Mouse (Mus musculus): Measurements from ENCODE around the gene Chrm4. TPM values are rescaled to one million over a fixed set of nuclear protein-coding genes. Genes with fewer than 3 reads are reported as not detected.

The Chrm4 gene
- total RNA-seq, 2 experiments from 2014 or later = 21.5 to 26.1 TPM

DNA sequence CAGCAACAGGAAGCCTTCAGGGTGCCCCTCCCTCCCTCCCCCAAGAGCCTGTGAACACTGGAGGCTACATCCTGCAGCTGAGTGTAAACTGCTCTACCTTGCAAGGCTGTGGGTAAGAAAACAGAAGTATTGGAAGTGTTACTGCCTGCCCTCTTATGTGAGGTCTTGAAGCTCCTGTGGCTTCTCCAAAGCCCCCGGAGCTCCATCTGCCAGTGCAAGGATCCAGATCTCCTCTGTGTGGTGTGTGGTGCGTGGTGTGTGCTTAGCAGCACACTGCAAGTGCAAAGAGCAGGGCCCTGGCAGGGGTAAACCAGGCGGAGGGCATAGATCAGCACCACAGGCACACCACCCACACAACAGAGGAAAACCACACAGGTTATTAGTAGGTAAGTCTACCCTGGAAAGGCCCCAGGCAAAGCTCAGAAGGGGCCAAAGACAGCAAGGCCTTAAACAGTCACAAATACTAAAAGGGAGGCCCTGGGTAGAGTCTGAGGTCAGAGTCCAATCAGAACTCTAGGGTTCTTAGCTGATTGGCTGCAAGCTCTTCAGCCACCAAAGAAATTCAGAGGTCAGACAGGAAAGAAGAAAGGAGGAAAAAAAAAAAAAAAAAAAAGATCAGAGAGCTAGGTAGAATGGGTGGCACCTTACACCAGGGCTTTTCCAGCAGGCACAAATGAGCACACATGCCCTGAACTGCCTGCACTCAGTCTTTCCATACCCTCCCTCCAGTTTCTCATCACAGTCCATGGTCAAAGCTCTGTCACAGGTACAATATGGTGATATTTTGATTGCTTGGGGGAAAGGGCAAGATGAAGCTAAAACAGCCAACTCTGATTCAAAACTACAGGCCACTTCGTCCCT is 35.1 kb downstream of the Chrm4 start:
- no peak for DNase-seq (ENCODE audit: extremely low spot score in 1 of 2, low spot score in 1 of 2)

DNA sequence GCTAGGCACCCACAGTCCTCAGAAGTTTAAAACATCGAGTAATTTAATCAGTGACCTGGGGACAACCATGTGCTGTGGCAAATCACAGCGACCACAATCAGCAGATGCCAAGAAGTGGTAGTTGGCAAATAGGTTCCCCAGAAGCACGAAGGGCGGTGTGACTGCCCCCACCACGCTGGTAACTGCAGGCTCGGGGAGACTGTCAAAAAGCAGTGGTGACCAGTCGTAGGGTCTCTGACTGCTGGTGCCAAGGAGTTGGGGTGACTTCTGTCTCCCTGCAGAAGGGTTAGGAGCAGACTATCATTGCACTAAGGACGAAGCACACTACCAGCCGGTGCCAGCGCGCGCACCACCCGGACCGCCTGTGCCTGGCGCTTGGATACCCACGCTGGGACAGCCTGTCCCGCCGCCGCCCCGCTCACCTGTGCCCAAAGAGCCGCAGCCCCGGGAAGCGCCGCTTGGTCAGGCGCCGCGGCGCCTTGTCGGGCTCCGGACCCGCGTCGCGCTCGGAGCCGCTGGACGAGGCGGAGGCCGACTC is 35.9 kb downstream of the Chrm4 start:
- no peak for DNase-seq (ENCODE audit: extremely low spot score in 1 of 2, low spot score in 1 of 2)

GRCm38 (mm10) chr2:91963443-91963932 is 36.4 kb downstream of the Chrm4 start:
- peak; percentile 94 to 96 for DNase-seq (ENCODE audit: extremely low spot score in 1 of 2, low spot score in 1 of 2)

DNA sequence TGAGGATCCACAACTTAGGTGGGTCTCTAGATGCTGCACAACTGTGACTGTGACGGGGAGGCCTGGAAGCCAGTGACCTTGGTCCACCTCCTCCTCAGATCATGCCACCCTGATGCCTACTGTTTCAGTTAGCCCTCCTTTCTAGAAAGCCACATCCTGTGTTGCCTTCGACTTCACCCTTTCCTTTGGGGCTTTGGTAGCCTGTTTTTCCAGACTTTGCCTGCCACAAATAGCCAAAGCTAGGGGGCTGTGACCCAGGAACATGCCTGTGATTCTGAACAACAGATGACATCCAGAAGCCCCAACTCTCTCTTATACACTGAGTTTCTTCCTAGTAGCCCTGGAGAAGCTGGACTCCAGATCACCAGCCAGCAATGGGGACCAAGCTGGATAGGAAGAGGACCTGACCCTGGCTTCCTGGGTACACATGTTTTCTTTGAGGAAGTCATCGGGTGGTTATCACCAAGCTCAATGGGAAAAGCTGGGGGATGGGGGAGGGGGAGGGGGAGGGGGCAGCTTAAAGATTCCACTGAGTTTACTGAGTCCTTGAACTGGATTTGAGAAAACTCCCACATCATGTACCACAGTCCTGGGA is 37.7 kb downstream of the Chrm4 start:
- no peak for DNase-seq (ENCODE audit: extremely low spot score in 1 of 2, low spot score in 1 of 2)

DNA sequence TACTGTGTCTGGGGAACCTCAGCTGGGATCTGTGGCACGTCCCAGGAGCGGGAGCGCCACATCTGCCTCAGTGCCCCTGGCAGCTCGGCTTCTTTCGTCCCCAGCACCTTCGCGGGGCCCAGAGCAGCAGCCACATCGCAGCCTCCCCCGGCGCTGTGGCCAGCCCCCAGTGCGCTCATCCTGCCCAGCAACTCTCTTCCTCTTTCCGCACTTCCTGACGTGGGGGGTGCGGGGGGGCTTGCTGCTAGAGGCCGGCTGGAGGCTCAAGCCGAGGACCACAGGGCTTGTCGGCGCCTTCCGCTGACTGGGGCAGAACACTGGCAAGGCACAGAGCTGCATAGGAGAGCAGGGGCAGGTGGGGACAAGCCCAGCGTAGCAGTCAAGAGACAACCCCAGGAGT is 38.4 kb downstream of the Chrm4 start:
- no peak for DNase-seq (ENCODE audit: extremely low spot score in 1 of 2, low spot score in 1 of 2)

GRCm38 (mm10) chr2:91966367-91966766 is 39.3 kb downstream of the Chrm4 start:
- no peak for DNase-seq (ENCODE audit: extremely low spot score in 1 of 2, low spot score in 1 of 2)

- DNase-seq (ENCODE audit: extremely low spot score in 1 of 2, low spot score in 1 of 2) = no peak
Measured at GRCm38 (mm10) chr2:91967962-91968361, 40.9 kb downstream of the Chrm4 start.

GRCm38 (mm10) chr2:91971231-91972097 is 44.4 kb downstream of the Chrm4 start:
- DNase-seq (ENCODE audit: extremely low spot score in 1 of 2, low spot score in 1 of 2) = no peak

DNA sequence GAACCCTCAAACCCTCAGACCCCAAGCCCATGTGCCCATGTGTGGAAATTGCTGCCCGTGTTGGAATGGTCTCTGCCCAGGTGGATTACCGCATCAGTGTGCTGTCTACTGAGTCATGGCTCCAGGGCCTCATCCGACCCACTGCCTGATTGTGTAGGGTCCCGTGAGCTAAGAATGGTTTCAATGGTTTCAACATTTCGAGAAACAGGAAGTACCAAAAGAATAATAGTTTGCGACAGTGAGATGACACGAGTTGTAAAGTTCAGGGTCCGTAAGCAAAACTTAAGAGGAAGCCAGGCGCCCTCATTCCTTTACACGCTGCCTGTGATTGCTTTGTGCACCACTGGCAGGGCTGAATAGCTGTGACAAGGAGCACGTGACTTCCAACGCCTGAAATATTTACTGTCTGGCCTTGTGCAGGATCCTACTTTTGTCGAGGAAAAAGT is 45.1 kb downstream of the Chrm4 start:
- DNase-seq (ENCODE audit: extremely low spot score in 1 of 2, low spot score in 1 of 2) = no peak

GRCm38 (mm10) chr2:91973416-91974135 is 46.5 kb downstream of the Chrm4 start:
- no peak for DNase-seq (ENCODE audit: extremely low spot score in 1 of 2, low spot score in 1 of 2)

- no peak for DNase-seq (ENCODE audit: extremely low spot score in 1 of 2, low spot score in 1 of 2)
Measured at GRCm38 (mm10) chr2:91975581-91976541, 48.8 kb downstream of the Chrm4 start, which contains the start of gene Dgkz. TSS of gene Dgkz (minus strand) at chr2:91975864.

DNA sequence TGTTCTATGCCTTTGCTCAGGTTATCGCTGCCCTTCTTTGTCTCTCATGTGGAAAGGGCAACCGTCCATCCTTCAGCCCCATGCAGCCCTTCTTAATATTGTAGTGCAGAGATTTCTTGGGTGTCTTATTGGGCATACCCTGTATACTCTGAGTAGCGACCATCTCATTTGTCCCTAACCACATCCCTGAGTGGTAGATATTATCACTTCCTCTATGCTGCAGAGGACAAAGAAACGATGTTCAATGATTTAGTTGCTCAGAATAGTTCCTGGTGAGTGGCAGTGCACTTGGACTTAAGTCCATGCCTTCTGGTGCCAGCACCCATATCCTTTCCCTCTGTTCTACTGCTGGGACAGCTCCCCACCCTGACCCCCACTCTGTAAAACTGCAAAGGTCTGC is 50.9 kb downstream of the Chrm4 start:
- DNase-seq (ENCODE audit: extremely low spot score in 1 of 2, low spot score in 1 of 2) = no peak

Small RNA genes lying within 50 kb of the gene (microRNA-seq; reads per million reads assigned to microRNA genes)
- gene Mir6999 = 0.55 to 1.6 reads per million in 2 experiments

Other genes with a start within 250 kb of the Chrm4 start
- gene Atg13, start 216.7 kb upstream of the Chrm4 start, total RNA-seq (2021) = 10 to 100 TPM; 72.0 to 74.3 TPM
- gene Harbi1, start 216.4 kb upstream of the Chrm4 start, total RNA-seq (2021) = 1 to 10 TPM; 7.1 to 7.9 TPM
- 10 to 100 TPM; 44.8 to 47.1 TPM for gene Ambra1, start 197.1 kb upstream of the Chrm4 start, total RNA-seq (2021)
- gene Mdk, start 5.0 kb downstream of the Chrm4 start, total RNA-seq (2021) = 10 to 100 TPM; 25.5 to 33.2 TPM
- gene Gm9821, start 18.5 kb downstream of the Chrm4 start, total RNA-seq (2021) = not detected
- gene Dgkz, start 48.6 kb downstream of the Chrm4 start, total RNA-seq (2021) = 100 to 1,000 TPM; 479 to 537 TPM
- 1 to 10 TPM; 4.0 to 4.6 TPM for gene Creb3l1, start 97.3 kb downstream of the Chrm4 start, total RNA-seq (2021)
- 100 to 1,000 TPM in 1 of 2 experiments, 10 to 100 TPM in 1; 97.9 to 104 TPM for gene Phf21a, start 165.9 kb downstream of the Chrm4 start, total RNA-seq (2021)